Mouse (Mus musculus): ENCODE results near the gene Cnnm2.

Cnnm2 gene

DNA sequence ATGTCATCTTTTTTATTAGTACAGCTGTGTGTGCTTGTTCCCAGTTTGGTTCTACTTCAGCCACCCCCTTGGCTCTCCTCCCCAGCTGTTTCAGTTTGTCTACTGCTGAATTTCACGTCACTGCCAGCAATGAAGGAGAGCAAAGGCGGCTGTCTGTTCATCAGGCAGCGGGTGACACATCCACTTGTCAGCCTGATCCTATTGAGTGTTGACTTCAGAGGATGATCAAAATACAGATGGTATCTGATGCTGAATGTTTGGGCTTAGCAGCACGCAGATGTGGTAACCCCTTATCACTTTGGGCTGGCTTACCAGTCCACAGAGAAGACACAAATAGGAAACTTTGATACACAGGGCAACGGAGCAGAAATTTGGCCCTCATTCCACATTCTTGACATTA is 85.1 kb downstream of the Cnnm2 start:
- no peak for DNase-seq (ENCODE audit: low read depth, low spot score)

DNA sequence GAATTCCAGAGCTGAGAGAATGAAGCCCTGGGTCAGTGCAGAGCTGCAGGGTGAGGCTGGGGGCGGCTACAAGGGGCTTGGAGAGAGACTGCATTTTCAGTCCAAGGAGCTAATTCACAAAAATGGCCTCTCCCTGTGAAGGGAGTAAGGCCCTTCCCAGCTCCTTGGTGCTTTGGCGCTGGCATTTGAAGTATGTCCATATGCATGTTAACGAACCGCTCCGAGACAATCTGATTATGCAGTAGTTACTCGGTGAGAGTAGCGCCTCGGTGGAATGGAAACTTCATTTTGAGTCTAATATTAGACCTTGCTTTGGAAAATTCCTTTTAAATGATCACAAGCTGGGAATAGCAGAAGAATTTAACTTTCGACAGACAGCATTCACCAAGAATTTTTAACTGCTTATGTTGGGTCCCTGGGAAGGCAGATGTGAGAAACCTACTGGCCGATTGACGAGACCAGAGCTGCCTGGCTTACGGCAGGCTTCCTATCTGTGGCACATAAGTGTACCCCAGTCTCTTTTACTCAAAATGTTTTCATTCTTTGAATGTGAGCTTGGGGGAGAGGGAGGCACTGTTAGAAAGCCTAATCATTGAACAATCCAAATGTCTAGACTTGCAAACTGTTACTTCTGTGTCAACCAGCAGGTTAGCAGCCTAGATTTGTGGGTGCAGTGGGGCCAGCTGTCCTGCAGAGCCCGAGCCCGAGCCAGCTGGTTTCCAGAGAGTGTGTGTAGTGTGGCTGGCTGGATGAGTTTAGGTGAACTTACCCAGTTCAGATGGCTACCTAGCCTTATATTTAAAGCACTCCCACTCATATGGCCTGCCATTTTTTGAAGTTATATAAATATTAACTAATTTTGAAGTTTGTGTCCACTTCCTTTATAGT is 87.2 kb downstream of the Cnnm2 start:
- no peak for DNase-seq (ENCODE audit: low read depth, low spot score)

DNA sequence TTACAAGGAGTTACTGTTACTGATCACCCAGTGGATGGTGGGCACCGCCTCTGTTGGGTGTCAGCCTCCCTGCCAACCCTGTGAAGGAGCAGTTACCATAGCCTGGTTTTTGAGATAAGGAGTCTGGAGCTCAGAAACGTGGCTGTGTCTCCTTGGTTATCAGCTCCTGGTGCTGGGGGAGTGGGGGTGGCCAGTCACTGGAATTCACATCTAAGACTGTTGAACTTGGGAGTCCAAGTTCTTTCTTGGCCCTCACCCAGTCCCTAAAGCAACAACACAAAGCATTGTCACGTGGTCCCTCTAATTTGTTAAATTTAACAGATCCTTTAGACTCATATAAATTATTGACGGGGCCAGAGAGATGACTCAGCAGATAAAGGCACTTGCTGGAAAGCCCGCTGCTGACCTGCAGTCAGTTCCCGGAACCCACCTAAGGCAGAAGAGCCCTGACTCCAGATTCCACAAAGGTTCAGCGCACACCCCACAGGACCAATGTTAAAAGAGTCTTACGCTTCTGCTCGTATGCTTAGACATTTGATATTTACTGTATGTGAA is 88.1 kb downstream of the Cnnm2 start:
- DNase-seq (ENCODE audit: low read depth, low spot score) = no peak

- no peak for DNase-seq (ENCODE audit: low read depth, low spot score)
These were observed 94.8 kb downstream of the Cnnm2 start for GRCm38 (mm10) chr19:46856232-46856631.

DNA sequence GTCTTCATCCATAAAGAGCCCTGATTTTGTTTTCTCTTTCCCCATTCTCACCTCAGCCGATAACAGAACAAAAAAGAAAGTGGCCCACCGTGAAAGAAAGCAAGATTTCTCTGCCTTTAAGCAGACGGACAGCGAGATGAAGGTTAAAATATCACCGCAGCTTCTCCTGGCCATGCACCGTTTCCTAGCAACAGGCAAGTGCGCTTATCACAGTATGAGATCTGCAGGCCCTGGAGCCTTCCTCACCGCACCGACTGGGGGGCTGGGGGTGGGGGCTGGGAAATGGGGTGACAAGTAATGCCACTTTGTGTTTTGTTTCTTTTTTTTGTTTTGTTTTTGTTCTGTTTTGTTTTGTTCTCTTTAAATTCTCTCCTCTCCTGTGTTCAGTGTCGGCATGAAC is 95.4 kb downstream of the Cnnm2 start:
- DNase-seq (ENCODE audit: low read depth, low spot score) = no peak

GRCm38 (mm10) chr19:46857277-46857989 is 96.0 kb downstream of the Cnnm2 start:
- DNase-seq (ENCODE audit: low read depth, low spot score) = peak; percentile 40

- DNase-seq (ENCODE audit: low read depth, low spot score) = no peak
These were observed 96.8 kb downstream of the Cnnm2 start for GRCm38 (mm10) chr19:46858200-46858599.

DNA sequence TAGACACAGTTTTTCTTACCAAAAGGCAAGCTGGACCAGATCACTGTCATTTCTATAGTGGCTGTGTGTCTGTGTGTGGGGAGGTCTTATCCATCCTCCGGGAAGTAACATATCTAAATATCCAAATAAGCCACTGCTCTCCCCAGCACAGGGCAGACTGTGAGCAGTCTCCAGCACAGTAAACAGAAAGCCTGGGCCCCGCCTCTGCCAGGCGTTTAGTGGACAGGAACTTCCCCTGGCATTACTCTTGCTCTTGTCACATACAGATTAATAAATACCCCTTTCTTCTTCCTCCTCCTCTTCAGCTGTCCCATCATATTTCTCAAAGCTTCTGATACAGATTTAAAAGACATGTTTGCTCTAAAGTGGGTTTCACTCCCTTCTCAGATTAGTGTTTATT is 101.2 kb downstream of the Cnnm2 start:
- no peak for DNase-seq (ENCODE audit: low read depth, low spot score)

DNA sequence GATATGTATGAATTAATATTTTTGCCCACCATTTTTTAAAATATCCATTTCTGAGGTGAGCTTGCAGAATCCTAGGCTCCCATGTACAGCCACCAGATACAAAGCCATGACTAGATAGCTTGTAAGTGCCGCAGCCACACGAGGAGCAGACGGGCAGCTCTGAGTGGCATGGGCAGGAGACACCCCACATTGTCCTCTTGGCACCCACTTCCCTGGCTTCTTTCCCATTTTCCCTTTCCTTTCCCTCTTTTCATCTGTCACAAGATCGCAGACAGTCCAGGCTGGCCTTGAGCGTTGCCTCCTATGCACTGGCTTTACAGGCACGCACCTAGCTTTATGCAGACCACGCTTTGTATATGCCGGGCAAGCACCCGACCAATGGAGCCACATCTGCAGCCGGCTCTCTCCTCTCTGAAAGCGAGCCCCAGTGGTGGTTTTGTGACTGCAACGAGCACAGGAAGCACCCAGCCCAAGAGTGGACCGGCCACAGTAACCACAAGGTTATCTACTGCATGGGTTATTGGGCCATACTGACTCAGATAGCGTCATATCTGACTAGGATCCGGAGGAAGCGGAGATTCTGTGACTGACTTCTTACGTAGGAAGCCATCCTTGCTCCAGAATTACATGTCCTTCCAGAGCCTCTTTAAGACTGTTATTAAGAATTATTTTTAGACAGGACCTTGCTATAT is 102.0 kb downstream of the Cnnm2 start:
- DNase-seq (ENCODE audit: low read depth, low spot score) = no peak

DNA sequence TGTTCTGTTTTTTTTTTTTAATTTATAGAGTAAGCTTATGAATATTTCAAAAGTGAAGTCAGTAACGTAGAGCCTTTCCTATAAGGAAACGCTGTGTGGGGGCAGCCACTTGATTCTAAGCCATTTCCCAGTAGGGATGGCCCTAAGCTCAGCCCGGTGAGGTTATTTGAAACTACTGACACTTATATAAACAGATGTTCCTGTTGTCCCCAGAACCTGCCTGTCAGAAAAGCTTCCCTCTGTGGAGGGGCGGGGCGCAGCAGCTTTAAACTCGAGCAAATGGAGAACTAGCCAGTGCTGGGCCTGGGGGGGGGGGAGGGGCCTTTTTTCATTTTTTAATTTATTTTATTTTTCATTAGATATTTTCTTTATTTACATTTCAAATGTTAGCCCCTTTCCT is 102.7 kb downstream of the Cnnm2 start:
- no peak for DNase-seq (ENCODE audit: low read depth, low spot score)

- no peak for DNase-seq (ENCODE audit: low read depth, low spot score)
These were observed 103.4 kb downstream of the Cnnm2 start for GRCm38 (mm10) chr19:46864731-46865331.

- no peak for DNase-seq (ENCODE audit: low read depth, low spot score)
These were observed 104.0 kb downstream of the Cnnm2 start for GRCm38 (mm10) chr19:46865381-46865780.

DNA sequence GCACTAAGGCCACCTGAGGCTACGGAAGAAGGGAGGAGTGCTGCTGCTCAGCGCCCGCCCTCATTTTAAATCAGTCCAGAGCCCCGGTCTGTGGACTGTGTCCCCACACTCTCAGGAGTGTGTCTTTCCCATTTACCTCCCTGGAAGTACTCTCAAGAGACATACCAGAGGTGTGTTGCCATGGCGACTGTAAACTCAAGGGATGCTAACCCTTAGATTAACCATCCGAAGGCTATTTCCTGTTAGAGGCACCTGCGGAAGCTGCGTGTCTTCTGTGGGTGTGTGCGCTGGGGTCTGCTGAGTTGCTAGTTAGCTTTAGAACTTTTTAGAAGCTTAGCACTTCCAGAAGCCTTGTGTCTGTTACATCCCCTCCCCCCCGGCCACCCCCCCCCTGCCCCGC is 107.7 kb downstream of the Cnnm2 start:
- peak; percentile 51 for DNase-seq (ENCODE audit: low read depth, low spot score)

- peak; percentile 77 for DNase-seq (ENCODE audit: low read depth, low spot score)
These were observed 108.1 kb downstream of the Cnnm2 start for GRCm38 (mm10) chr19:46869526-46869925.

DNA sequence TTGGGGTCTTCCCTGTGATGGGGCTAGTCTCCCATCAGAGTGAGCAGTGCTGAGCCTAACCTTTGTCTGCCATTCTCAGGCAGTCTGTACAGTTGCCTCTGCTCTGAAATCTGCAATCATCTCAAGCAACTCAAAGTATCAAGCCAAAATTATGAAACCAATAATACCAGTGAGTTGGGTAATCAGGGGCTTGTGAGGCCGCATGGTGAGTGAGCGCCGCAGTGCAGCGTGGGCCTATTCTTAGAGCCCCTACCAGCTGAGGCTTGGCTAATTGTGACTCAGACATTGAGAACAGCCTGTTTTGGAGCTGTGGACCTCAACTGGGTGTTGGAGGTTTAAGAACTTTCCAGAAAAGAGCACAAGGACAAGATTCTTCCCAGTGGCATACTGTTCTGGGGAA is 109.7 kb downstream of the Cnnm2 start:
- DNase-seq (ENCODE audit: low read depth, low spot score) = no peak

- no peak for DNase-seq (ENCODE audit: low read depth, low spot score)
These were observed 110.3 kb downstream of the Cnnm2 start for GRCm38 (mm10) chr19:46871651-46872050.

DNA sequence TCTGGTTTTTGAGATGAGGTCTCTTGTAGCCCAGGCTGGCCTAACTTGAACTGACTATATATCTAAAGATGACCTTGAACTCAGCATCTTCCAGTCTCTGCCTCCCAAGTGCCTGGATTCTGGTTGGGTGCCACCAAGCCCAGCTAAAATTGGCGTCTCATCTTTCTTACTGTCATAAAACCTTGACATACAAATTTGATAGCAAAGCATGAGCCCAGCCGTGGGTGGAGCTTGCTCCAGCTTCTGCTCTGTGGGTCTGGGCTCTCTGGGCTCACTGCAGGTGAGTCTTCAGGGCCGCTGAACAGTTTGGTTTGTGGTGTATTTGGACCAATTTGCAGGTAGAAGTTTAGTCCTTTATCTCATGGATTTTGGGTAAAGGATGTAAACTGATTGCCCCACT is 112.5 kb downstream of the Cnnm2 start:
- no peak for DNase-seq (ENCODE audit: low read depth, low spot score)

DNA sequence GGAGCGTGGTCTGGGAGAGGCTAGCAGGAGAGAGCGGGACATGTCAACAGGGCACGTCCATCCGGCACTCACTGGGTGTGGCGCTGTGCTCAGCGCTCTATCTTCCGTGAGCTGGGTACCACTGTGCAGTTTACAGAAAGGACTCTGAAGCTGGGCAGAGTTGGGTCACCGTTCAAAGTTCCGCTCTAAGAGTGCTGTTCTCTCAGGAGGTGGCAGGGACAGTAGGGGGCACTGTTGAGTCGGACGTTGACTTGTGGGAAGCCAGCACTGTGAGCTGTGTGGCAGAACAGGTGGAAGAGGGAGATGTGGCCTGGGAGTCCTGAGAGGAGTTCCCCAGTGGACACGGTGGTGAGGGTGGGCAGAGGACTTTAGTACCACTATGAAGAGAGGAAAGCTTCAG is 114.4 kb downstream of the Cnnm2 start:
- peak; percentile 74 for DNase-seq (ENCODE audit: low read depth, low spot score)

GRCm38 (mm10) chr19:46877886-46878285 is 116.5 kb downstream of the Cnnm2 start:
- DNase-seq (ENCODE audit: low read depth, low spot score) = no peak

DNA sequence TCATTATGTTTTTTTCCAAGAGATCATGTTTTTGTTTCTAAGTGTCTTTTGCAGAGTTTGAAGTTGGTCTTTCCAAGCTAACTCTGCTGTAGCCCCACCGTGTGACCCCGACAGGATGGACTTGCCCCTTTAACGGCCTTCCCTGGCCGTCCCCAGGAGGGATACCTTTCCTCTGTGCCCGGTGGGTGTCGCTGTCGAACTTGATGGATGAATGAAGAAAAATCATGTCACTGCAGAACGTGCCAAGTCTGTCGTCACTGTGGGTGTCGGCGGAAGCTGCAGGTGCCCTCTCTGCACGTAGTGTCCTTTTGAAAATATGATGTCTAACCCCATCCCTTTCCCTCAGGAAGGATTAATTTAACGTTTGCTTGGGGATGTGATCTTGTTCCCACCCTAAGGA is 117.0 kb downstream of the Cnnm2 start:
- peak; percentile 42 for DNase-seq (ENCODE audit: low read depth, low spot score)

- DNase-seq (ENCODE audit: low read depth, low spot score) = no peak
These were observed 118.5 kb downstream of the Cnnm2 start for GRCm38 (mm10) chr19:46879876-46880275.

DNA sequence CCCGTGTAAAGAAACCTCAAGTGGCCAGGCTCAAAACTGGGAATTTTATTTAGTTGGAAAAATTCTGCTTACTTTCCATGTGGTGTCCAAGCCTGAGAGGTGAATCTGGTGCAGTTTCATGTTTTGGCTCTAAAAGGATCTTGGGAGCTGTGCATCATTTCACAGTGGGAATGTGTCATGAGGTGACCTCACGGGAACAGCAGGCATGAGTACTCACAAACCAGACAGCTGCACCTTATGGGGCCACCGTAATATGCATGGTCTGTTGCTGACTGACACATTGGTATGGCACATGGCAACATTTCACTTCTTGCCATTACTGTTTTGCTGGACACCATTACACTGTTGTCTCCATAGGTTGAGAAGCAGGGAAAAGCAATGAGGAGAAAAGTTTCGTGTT is 124.0 kb downstream of the Cnnm2 start:
- DNase-seq (ENCODE audit: low read depth, low spot score) = no peak

All from ES-CJ7 (cell line).